Comparison of ENCODE assay signal across 20 mouse cellular contexts in the genomic region with DNA sequence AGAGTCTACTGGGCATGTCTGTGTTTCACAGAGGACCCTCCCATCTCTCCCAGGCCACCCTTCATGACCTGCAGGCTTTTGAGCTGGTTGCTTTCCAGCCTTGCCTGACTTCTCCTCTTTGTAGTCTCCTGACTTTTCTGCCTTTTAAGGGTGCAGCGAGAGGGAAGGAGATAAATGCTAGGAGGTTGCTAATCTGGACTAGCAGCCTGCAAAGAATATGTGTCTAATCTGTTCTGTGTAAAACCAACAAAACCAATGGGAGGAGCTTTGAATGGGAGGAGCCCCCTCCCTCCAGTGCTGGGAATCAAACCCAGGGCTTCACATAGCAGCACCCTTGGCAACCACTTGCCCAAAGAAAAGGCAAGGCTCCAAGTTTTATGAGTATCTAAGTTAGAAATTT. TPM values are rescaled to one million over a fixed set of nuclear protein-coding genes. Genes with fewer than 3 reads are reported as not detected.
"Had no signal": no experiment of that assay in that cellular context is flagged by ENCODE, and none has a peak within 500 bp of the region (broad histone marks: within the 10 kb centered on the region; RNA-seq: fewer than 3 reads in every experiment).

No protein-coding gene starts in this region.

- H3K9me3 ChIP-seq: limb, embryonic 15.5 days; liver, embryonic 15.5 days; lung, embryonic 15.5 days; midbrain, embryonic 13.5 days; midbrain, embryonic 15.5 days; neural tube, embryonic 12.5 days; stomach, embryonic 15.5 days had no signal

- H3K4me2 ChIP-seq: limb, embryonic 15.5 days; liver, embryonic 15.5 days; lung, embryonic 15.5 days; midbrain, embryonic 13.5 days; midbrain, embryonic 15.5 days; neural tube, embryonic 12.5 days; stomach, embryonic 15.5 days had no signal

- DNase-seq: lung, adult 2 months; lung, postnatal 14 days; lung, postnatal 4 days; right cerebral cortex, postnatal 14 days; thymus, postnatal 14 days; thymus, postnatal 36 days had no signal

- H3K27me3 ChIP-seq: limb, embryonic 15.5 days; liver, embryonic 15.5 days; lung, embryonic 15.5 days; midbrain, embryonic 13.5 days; midbrain, embryonic 15.5 days; neural tube, embryonic 12.5 days; stomach, embryonic 15.5 days had no signal

- H3K4me1 ChIP-seq: limb, embryonic 15.5 days; liver, embryonic 15.5 days; lung, embryonic 15.5 days; midbrain, embryonic 13.5 days; midbrain, embryonic 15.5 days; neural tube, embryonic 12.5 days; stomach, embryonic 15.5 days had no signal

- H3K27ac ChIP-seq: limb, embryonic 15.5 days; liver, embryonic 15.5 days; lung, embryonic 15.5 days; midbrain, embryonic 13.5 days; midbrain, embryonic 15.5 days; neural tube, embryonic 12.5 days; stomach, embryonic 15.5 days; stomach, postnatal 0 days had no signal

- H3K9ac ChIP-seq: limb, embryonic 15.5 days; liver, embryonic 15.5 days; lung, embryonic 15.5 days; midbrain, embryonic 13.5 days; midbrain, embryonic 15.5 days; neural tube, embryonic 12.5 days; stomach, embryonic 15.5 days had no signal

- H3K4me3 ChIP-seq: limb, embryonic 15.5 days; liver, embryonic 15.5 days; lung, embryonic 15.5 days; midbrain, embryonic 13.5 days; midbrain, embryonic 15.5 days; neural tube, embryonic 12.5 days; stomach, embryonic 15.5 days had no signal

- ATAC-seq: lung, postnatal 0 days; midbrain, embryonic 13.5 days; midbrain, embryonic 15.5 days had no signal

- H3K36me3 ChIP-seq: limb, embryonic 15.5 days; liver, embryonic 15.5 days; lung, embryonic 15.5 days; midbrain, embryonic 13.5 days; midbrain, embryonic 15.5 days; neural tube, embryonic 12.5 days; stomach, embryonic 15.5 days had no signal

RNA-seq across cellular contexts. Expression of gene 9130409I23Rik, which starts 17.3 kb away (rescaled TPM):
- total RNA-seq: midbrain, postnatal 0 days; monocyte, adult 5-6 weeks; neutrophil, adult 5-6 weeks had no signal
- polyA plus RNA-seq: limb, embryonic 15.5 days; lung, adult 2 months; lung, embryonic 15.5 days; lung, postnatal 0 days; midbrain, embryonic 15.5 days; midbrain, postnatal 0 days; neural tube, embryonic 12.5 days; neural tube, embryonic 14.5 days; stomach, embryonic 15.5 days; testis, adult 2 months had no signal
